Mouse (Mus musculus) liver, embryonic 13.5 days (tissue): ENCODE data around the gene Gipc3. TPM values are rescaled to one million over a fixed set of nuclear protein-coding genes. Genes with fewer than 3 reads are reported as not detected.

ENCODE experiments used
- ATAC-seq: fragments of 200-750 bp; cut with Nextera tagmentation; 2 replicates; pipeline ENCODE4 v1.8.0; 2017; ENCODE audit warnings: low read depth, mild to moderate bottlenecking, moderate number of reproducible peaks, moderate library complexity
- DNase-seq: peaks from one replicate; pipeline ENCODE4 v3.0.0; 2022
- H3K27ac ChIP-seq: fragments of 300-500 bp; sonication (generic); 2 replicates; pipeline ENCODE4 v1.5.1; 2015; ENCODE audit warnings: moderate library complexity, mild to moderate bottlenecking, inconsistent platforms
- H3K27me3 ChIP-seq: fragments of 300-500 bp; sonication (generic); 2 replicates; pipeline ENCODE4 v1.6.1; 2015; ENCODE audit warnings: mild to moderate bottlenecking, inconsistent platforms
- H3K36me3 ChIP-seq: fragments of 300-500 bp; sonication (generic); 2 replicates; pipeline ENCODE4 v1.6.1; 2015; ENCODE audit warnings: mild to moderate bottlenecking, inconsistent platforms
- H3K4me1 ChIP-seq: fragments of 300-500 bp; sonication (generic); replicated peaks from 2 replicates; pipeline ENCODE4 v1.6.1; 2015; ENCODE audit warnings: inconsistent platforms
- H3K4me2 ChIP-seq: fragments of 300-500 bp; sonication (generic); 2 replicates; pipeline ENCODE4 v1.6.1; 2015; ENCODE audit warnings: inconsistent platforms, mild to moderate bottlenecking, moderate library complexity
- H3K4me3 ChIP-seq: fragments of 300-500 bp; sonication (generic); replicated peaks from 2 replicates; pipeline ENCODE4 v1.5.1; 2015; ENCODE audit warnings: mild to moderate bottlenecking, inconsistent platforms
- H3K9ac ChIP-seq: fragments of 300-500 bp; sonication (generic); 2 replicates; pipeline ENCODE4 v1.6.1; 2015; ENCODE audit warnings: mild to moderate bottlenecking, inconsistent platforms
- H3K9me3 ChIP-seq: fragments of 300-500 bp; sonication (generic); replicated peaks from 2 replicates; pipeline ENCODE4 v1.6.1; 2016; ENCODE audit warnings: inconsistent platforms
- WGBS: fragments of 180-500 bp; shearing (Covaris S2); methylation state at CpG from one replicate; pipeline ENCODE4 v1.1.7; 2015; ENCODE audit not compliant: insufficient replicate concordance; 5-methylcytosine and 5-hydroxymethylcytosine counted together
- polyA plus RNA-seq: library from polyadenylated mRNA; unstranded; fragments of >200 nt; fragmentation: Nextera tagmentation; extraction: Ambion mirVana; gene quantifications from 2 replicates; pipeline ENCODE4 v1.2.1, GENCODE M21; 2015

The Gipc3 gene
- polyA plus RNA-seq, 1 experiment from 2014 or later: not detected

DNA sequence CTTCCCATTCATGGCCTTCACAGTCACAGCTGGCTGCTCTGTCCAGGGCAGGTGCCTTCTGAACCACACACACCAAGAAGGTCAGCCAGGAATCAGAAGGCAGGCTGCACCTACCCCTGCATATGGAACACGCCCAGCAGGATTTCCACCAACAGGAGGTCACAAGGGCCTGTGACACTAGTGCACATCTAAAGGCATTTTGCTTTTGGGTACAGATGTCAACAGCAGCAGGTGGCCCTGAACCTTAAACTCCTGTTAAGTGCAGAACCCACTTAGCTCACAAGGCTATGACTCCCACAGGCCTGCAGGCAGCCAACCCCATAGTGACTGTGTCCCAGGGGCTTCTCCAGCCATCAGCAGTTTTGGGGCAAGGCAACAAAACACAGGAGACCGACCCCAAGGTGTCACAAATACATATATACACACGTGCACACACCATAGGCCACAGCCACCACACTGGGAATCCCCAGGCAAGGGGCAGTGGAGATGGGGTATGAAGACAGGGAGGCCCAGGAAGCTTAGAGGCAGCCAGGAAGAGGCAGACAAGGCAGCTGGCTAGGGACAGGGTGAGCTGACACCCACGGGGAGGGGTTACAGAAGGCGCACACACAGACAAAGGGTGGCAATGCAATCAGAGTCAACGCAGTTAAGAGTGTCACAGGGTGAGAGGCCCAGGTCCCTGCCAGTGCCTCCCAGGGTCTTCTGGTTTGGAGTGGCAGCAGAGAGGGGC lies 23.6 kb upstream of the Gipc3 start:
- ATAC-seq: no peak
- 60% methylated on average over 6 of the region's 6 CpGs for WGBS

DNA sequence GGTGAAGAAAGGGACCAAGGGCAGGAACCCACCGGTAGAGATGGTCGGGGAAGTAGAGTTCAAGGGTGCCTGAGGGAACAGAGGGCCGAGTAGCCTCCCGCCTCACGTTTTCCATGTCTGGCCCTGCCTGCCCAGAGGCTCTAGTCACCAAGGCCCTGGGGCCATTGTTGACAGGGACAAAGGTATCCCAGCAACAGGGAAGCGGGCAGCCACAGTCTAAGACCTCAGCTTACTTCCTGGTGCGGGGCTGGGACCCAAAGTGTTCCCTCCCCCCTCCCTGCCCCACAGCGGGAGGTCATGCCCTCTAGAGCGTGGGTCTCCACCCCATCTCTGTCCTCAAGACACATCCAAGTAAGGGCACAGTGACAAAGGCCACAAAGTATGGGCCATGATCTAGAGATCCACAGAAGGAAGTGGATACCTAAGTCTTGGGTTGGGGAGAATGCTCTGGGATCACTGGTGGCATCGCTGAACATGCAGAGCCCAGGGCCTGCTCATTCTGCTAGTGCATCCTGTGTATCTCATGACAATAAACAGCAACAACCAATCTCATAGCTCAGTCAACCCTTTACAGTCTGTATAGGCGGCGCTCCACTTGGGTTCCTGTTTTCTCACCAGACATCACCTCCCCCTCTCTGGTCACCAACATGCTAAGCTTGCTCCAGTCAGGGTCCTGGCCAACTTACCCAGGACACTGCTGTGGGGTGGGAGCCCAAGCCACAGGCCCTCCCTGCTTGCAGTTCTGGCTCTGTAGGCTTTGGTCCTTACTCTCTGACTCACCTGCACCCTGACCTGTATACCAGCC lies 22.8 kb upstream of the Gipc3 start, which contains the start of gene 4930404N11Rik:
Gene 4930404N11Rik, minus strand, starts transcription at position 145 of the 805 bp plus-strand sequence.
- Histone ChIP-seq H3K27me3 (no peaks in the 10 kb centered on the region), H3K4me2 (peak within 1 kb of the TSS; percentile 95), H3K4me1 (peaks cover 74% of the 10 kb centered on the region), H3K9ac (peak within 1 kb of the TSS; percentile 99), H3K27ac (peak within 1 kb of the TSS; percentile 98), H3K4me3 (peak within 1 kb of the TSS; percentile 29; the same call in 1 of the 2 replicates), H3K9me3 (no peaks in the 10 kb centered on the region), H3K36me3 (peaks cover 82% of the 10 kb centered on the region)
- WGBS: 30% methylated on average over 12 of the region's 12 CpGs
- ATAC-seq (no peak), DNase-seq (no peak)

More for the DNA sequence above, 23.6 kb upstream of the Gipc3 start:
- Histone ChIP-seq H3K36me3 (peaks cover 82% of the 10 kb centered on the region), H3K4me2 (no peak overlapping the region), H3K9me3 (no peaks in the 10 kb centered on the region), H3K27me3 (no peaks in the 10 kb centered on the region), H3K9ac (peak overlapping the region; percentile 26; the same call in 1 of the 2 replicates), H3K4me3 (no peak overlapping the region), H3K27ac (peak overlapping the region; percentile 98), H3K4me1 (peaks cover 67% of the 10 kb centered on the region)
- DNase-seq: no peak

DNA sequence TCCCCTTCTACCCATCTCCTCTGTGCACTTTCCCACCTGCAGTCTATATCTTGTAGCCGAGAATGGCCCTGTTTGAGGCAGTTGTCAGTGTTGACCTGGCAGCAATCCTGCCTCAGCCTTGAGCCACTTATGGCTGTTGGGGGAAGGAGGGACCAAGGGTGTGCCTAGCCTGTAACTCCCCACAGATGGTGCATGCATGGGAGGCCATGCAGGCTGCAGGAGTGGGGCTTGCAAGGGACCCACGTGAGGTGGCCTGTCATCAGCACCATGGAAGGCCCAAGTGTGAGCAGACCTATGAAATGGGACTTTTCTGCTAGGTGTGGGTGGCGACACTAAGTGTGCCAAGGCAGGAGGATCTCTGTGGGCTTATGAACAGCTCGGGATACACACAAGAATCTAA lies 22.0 kb upstream of the Gipc3 start:
- 48% methylated on average over 4 of the region's 4 CpGs for WGBS
- H3K36me3 ChIP-seq: peaks cover 82% of the 10 kb centered on the region
- H3K4me2 ChIP-seq: peak overlapping the region; percentile 95; the same call in 1 of the 2 replicates

DNA sequence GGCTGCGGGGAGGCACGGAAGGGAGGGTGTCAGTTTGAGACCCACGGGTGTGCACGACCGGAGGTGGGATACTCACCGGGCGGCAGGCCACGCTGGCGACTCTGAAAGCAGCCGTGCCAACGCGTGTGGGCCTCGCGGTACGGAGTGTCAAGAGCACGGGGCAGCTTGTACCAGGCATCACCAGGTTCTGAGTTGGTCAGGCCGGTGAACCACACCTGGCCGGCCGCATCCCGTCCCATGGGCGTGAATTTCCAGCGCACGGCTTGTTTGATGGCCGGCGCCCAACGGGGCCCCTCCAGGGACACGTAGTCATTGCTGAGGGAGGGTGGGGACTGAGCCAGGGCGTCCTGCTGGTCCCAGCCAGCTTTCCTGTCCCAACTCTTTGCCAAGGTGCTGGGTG lies 21.6 kb upstream of the Gipc3 start:
- H3K4me3 ChIP-seq: peak overlapping the region; percentile 29; the same call in 1 of the 2 replicates

More for the DNA sequence above, 22.0 kb upstream of the Gipc3 start:
- no peak for DNase-seq
- Histone ChIP-seq H3K9ac (peak overlapping the region; percentile 99), H3K4me3 (no peak overlapping the region), H3K27me3 (no peaks in the 10 kb centered on the region), H3K27ac (peak overlapping the region; percentile 98), H3K4me1 (peaks cover 82% of the 10 kb centered on the region), H3K9me3 (no peaks in the 10 kb centered on the region)
- ATAC-seq: no peak

DNA sequence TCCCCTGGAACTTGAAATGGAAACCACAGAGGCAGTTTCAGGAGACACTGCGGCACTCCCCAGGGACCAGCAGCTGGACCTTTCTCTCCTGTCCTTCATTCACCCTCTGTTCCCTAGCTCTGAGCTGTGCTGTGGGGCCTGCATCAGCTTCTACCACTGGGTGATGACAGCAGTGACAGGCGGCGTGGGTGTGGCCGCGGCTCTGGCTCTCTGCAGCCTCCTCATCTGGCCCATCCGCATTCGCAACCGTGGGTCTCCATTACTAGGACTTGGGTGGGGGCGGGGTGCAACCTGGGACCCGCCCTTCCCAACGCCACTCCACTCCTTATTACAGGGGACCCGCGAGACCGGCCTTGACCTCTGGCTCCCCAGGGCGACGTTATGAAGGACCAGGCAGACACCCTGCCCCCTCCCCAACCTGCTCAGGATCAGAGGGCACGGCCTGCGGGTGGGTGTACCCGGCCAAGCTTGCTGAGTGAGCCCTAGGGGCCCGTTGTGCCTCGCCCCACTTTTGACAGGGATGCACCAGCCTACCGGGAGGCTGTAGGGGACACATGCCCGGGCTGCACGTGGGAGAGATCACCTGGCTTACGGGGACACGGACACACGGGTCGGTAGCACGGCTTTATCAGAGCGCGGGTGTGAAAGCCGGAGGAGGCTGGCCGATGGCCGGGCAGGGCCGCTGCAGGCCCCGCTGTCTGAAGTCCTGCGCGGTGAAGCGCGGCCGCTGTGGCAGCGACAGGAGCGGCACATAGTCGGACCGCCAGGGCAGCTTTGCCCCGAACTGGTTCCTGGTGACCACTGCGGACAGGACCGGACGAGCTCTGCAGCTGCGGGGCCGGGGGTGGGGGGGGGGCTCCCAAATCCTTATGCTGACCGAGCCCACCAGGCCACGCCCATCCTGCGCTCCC lies 20.6 kb upstream of the Gipc3 start:
- Histone ChIP-seq H3K9me3 (no peaks in the 10 kb centered on the region), H3K4me2 (peak overlapping the region; percentile 95), H3K9ac (peak overlapping the region; percentile 99), H3K4me1 (peaks cover 96% of the 10 kb centered on the region), H3K27me3 (no peaks in the 10 kb centered on the region), H3K4me3 (peak overlapping the region; percentile 29), H3K27ac (peak overlapping the region; percentile 98), H3K36me3 (peaks cover 73% of the 10 kb centered on the region)
- WGBS: 55% methylated on average over 54 of the region's 54 CpGs
- ATAC-seq (peak; percentile 24), DNase-seq (no peak)

More for the DNA sequence above, 21.6 kb upstream of the Gipc3 start:
- DNase-seq (no peak), ATAC-seq (no peak)
- Histone ChIP-seq H3K27ac (peak overlapping the region; percentile 98), H3K36me3 (peaks cover 82% of the 10 kb centered on the region), H3K9ac (peak overlapping the region; percentile 99), H3K27me3 (no peaks in the 10 kb centered on the region), H3K4me1 (peaks cover 87% of the 10 kb centered on the region), H3K4me2 (peak overlapping the region; percentile 95), H3K9me3 (no peaks in the 10 kb centered on the region)
- WGBS: 47% methylated on average over 28 of the region's 28 CpGs

DNA sequence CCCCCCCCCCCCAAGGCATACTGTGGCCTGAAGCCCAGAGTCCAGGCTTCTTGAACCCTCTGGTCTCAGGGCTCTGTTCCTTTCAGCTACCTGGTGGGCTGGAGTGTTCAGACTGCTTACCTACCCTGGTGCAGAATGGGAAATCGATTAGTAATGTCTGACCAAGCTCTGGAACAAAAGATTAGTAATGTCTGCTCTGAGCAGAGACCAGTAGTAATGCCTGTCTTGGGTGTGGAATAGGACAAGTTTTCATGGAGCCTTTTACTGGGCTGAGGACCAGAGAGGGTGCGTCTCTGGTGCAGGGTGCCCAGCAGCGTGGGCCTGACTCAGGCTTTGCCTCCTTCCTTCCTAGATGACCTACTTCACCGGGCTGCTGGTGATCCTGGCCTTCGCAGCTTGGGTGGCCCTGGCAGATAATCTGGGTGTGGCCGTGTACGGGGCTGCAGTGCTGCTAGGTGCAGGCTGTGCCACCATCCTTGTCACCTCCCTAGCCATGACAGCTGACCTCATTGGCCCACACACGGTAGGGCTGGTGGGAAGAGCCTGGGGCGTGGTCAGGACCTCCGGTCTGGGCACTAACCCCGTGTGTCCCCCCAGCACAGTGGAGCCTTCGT lies 19.4 kb upstream of the Gipc3 start:
- WGBS: 22% methylated on average over 12 of the region's 12 CpGs
- Histone ChIP-seq H3K27ac (peak overlapping the region; percentile 98), H3K9ac (peak overlapping the region; percentile 99), H3K4me2 (peak overlapping the region; percentile 95), H3K4me1 (peaks cover 96% of the 10 kb centered on the region), H3K9me3 (no peaks in the 10 kb centered on the region), H3K36me3 (peaks cover 60% of the 10 kb centered on the region), H3K4me3 (peak overlapping the region; percentile 29), H3K27me3 (no peaks in the 10 kb centered on the region)
- ATAC-seq (peak; percentile 88), DNase-seq (peak; percentile 87)

DNA sequence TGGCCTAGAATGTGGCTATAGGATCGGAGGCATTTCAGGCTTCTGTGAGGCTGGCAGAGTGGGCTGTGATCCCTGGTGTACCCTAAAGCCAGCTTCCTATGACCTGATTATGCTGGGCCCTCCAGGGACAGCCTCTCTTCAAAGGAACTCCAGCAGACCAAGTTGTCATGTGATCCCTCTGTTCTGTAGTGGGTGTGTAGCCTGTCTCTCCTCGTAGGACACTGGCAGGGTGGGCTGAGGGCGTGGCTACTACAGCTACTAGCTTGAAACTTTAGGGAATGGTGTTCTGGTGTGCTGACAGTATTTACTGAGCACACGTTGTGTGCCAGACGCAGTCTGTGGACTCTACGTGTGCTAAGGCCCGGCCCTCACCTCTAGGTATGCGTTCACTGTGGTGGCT lies 17.7 kb upstream of the Gipc3 start:
- H3K27ac ChIP-seq: peak overlapping the region; percentile 98
- H3K9me3 ChIP-seq: no peaks in the 10 kb centered on the region
- DNase-seq (no peak), ATAC-seq (no peak)
- H3K4me2 ChIP-seq: peak overlapping the region; percentile 95
- H3K4me1 ChIP-seq: peaks cover 92% of the 10 kb centered on the region
- 70% methylated on average over 8 of the region's 8 CpGs for WGBS
- H3K4me3 ChIP-seq: peak overlapping the region; percentile 20
- peak overlapping the region; percentile 99 for H3K9ac ChIP-seq
- peaks cover 46% of the 10 kb centered on the region for H3K36me3 ChIP-seq
- H3K27me3 ChIP-seq: no peaks in the 10 kb centered on the region

DNA sequence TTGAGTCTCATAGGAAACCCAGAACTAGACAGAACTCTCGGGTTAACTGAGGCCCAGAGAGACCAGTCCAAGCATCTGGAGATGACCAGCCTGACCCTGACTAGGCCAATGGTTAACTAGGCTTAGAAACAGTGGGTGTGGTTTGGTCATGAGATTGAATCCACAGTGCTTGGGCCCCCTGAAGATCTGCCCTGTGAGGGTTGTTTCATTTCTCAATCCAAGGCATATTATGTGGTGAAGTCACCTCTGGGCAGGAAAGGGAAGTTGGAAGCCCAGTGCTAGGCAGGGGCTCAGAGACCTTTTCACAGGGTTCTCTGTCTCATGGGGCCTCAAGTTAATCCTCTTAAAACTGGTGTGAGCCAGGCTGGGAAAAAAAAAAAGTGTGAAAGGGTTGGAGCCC lies 15.8 kb upstream of the Gipc3 start:
- H3K9me3 ChIP-seq: no peaks in the 10 kb centered on the region
- 53% methylated on average over 1 of the region's 1 CpGs for WGBS
- peaks cover 89% of the 10 kb centered on the region for H3K4me1 ChIP-seq
- H3K4me2 ChIP-seq: peak overlapping the region; percentile 95
- peak overlapping the region; percentile 99 for H3K9ac ChIP-seq
- peak overlapping the region; percentile 98 for H3K27ac ChIP-seq
- DNase-seq: no peak
- peak overlapping the region; percentile 87 for H3K4me3 ChIP-seq
- H3K27me3 ChIP-seq: no peaks in the 10 kb centered on the region
- H3K36me3 ChIP-seq: peaks cover 38% of the 10 kb centered on the region
- ATAC-seq: no peak

DNA sequence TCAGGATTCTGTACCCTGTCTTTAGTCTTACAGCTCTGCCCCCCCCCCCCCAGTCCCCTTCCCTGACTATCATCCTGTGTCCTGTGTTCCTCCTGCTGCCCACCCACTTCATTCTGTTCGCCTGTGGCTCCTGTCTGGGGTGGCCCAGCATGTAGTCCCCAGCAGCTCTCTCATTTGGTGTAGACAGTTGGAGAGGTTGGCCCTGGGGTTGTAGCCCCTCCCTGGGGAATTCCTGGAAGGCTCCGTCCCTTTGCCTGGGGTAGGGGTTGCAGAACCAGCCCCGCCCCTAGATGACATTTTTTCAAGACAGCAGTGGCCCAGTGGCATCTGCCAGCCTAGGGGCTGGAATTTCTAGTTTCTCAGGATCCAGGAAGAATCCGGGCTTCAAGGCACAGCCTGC lies 15.1 kb upstream of the Gipc3 start:
- peak overlapping the region; percentile 95 for H3K4me2 ChIP-seq
- DNase-seq: no peak
- no peaks in the 10 kb centered on the region for H3K27me3 ChIP-seq
- H3K27ac ChIP-seq: peak overlapping the region; percentile 98
- H3K36me3 ChIP-seq: peaks cover 31% of the 10 kb centered on the region
- no peaks in the 10 kb centered on the region for H3K9me3 ChIP-seq
- WGBS: 18% methylated on average over 4 of the region's 4 CpGs
- peak overlapping the region; percentile 99 for H3K9ac ChIP-seq
- H3K4me3 ChIP-seq: peak overlapping the region; percentile 87
- no peak for ATAC-seq
- peaks cover 87% of the 10 kb centered on the region for H3K4me1 ChIP-seq
